Mouse (Mus musculus) heart, postnatal 36 days (tissue): Measurements from ENCODE around the gene Hscb. TPM values are rescaled to one million over a fixed set of nuclear protein-coding genes. Genes with fewer than 3 reads are reported as not detected.
A peak's percentile ranks its signal among the peaks of the same experiment; 100 is the strongest.

ENCODE experiments used
- DNase-seq, 2 experiments: peaks; one replicate each; pipeline ENCODE4 v3.0.0; 2021 to 2022
- intact Hi-C: fragments of 180-260 bp; cut with DNase I; formaldehyde crosslinking; loops from one replicate; pipeline ENCODE4 v1.15.1; 2025
- total RNA-seq, 2 experiments: library from RNA; stranded (reverse); gene quantifications; 2 replicates each; pipeline ENCODE4 v1.2.3; 2021

The Hscb gene
- total RNA-seq, 2 experiments from 2014 or later, result 18.2 to 20.7 TPM

- DNase-seq, result peak; percentile 45 to 60
- intact Hi-C loops, result loop anchor here (5.0 kb wide), 2 partner anchors 49 to 134 kb away; partner anchors contain the start of genes Chek2 and Hscb
Observed at GRCm38 (mm10) chr5:110788684-110789083, 50.9 kb downstream of the Hscb start.

DNA sequence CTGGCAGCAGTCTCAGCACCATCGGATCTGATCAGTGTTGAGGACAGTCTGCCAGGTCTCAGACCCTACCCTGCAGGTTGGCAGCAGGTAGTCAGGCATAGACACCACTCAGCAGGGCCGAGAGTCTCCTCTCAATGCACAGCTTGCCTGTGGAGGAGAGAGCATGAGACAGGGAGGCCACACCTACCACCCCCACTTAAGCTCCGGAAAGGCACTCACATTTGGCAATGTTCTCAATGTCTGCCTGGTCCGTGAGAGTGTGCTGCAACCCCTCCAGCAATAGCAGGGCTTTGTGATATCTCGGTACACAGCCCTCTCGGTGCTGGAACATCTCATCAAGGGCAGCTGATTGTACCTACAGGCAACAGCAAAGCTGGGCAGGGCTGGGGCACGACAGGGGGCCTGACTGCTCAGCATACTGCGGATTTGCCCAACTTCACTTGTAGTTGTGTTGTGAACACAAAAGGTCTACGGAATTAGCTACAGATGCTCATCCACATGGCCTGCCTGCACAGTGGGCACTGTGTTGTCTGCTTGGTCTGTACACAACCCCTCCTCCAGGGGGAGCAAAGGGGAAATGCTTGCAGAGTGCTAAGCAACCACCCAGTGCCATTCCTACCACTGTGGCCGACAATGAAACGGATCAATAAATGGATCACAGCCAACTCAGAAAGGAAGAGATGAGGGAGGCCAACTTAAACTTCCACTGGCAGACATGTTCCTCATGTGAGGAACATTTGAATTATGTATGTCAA lies 53.3 kb downstream of the Hscb start:
- no peak for DNase-seq
- intact Hi-C loops, result loop anchor here (5.0 kb wide), 2 partner anchors 51 to 136 kb away; partner anchors contain the start of genes Chek2 and Hscb

GRCm38 (mm10) chr5:110783150-110783549 lies 56.4 kb downstream of the Hscb start:
- DNase-seq, result no peak
- intact Hi-C loops, result loop anchor here (5.0 kb wide), 2 partner anchors 484 to 544 kb away; no protein-coding TSS in a partner anchor

DNA sequence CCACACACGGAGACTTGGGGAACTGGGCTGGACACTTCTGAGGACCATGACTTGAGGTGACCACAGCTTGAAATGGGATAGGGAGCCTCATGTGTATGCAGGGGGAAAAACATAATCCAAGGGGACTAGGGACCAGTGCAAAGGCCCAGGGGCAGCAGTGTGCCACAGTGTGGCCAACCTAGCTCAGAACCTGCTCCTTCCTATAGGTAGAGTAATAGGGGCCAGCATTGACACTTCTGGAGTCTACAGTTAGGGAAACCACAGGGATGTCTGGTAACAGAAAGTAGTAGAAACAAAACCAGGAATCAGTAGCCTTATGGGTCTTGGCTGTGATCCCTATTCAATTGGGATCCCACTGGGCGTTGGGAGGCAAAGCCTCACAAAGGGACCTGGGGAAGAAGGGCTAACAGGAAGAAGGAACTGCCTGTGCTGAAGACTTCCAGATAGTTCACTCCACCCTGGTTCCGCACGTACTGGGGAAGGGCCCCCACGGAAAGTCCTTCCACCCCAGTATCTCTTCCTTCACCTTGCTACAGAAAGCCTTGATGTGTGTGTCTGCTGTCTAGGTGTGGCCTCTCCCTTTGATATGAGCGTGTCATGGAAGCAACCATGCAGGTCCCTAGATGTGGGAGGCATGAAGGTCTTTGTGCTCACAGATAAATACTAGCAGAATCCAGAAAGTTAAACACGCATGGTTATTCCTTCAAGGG lies 57.9 kb downstream of the Hscb start:
- DNase-seq, result no peak
- intact Hi-C loops, result loop anchor here (2.0 to 5.0 kb wide), 3 partner anchors 25 to 546 kb away; no protein-coding TSS in a partner anchor

DNA sequence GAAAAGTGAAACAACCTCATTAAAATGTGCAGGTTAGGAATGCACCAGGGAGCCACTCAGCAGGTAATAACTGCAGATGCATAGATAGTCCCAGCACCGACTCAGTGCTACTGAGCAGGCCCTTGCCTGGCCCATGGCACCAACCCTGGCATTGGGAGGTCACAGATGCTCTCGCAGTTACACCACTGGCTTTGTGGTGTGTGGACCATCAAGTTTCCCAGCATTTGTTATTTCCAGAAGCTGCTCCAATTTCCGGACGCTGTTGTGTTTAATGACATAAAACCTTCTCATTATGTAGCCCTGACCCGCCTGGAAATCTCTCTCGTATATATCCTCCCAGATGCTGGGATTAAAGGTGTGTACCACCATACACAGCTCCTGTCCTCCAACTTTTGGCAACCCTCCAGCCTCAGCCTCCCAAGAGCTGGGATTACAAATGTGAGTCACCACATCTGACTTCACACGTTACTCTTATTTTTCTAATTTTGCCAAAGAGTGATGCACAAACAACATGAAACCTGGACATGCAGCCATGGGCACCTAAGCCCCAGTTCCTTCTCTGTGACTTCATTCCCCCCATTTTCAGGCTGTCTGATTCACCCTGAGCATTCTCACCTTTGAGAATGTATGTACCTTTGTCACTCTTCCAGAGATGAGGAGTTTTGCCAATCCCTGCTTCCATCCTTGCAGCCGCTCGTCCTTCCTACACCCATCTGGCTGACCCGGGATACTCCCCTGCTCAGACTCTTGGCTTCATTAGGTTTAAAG lies 58.6 kb downstream of the Hscb start:
- intact Hi-C loops, result loop anchor here (2.0 to 5.0 kb wide), 3 partner anchors 26 to 546 kb away; no protein-coding TSS in a partner anchor
- no peak for DNase-seq

- DNase-seq, result peak; percentile 95 to 97
- intact Hi-C loops, result loop anchor here (2.0 to 5.0 kb wide), 3 partner anchors 27 to 547 kb away; no protein-coding TSS in a partner anchor
Observed at GRCm38 (mm10) chr5:110779998-110780760, 59.4 kb downstream of the Hscb start, which contains the start of gene Pus1. Gene Pus1, minus strand, starts transcription at chr5:110780659.

GRCm38 (mm10) chr5:110779276-110779997 lies 60.1 kb downstream of the Hscb start:
- DNase-seq, result no peak
- intact Hi-C loops, result no loop called here

Other genes starting within 250 kb of the Hscb start
- 10 to 100 TPM; 12.8 to 13.5 TPM for gene Noc4l, start 186.4 kb downstream of the Hscb start, total RNA-seq
- 10 to 100 TPM in 1 of 2 experiments, 1 to 10 TPM in 1; 8.2 to 12.0 TPM for gene Ddx51, start 186.3 kb downstream of the Hscb start, total RNA-seq
- 10 to 100 TPM; 30.0 to 38.4 TPM for gene Ep400, start 69.1 kb downstream of the Hscb start, total RNA-seq
- 10 to 100 TPM; 18.8 to 21.9 TPM for gene Pus1, start 59.1 kb downstream of the Hscb start, total RNA-seq
- 10 to 100 TPM; 85.6 to 94.0 TPM for gene Ulk1, start 29.7 kb downstream of the Hscb start, total RNA-seq
- 1 to 10 TPM; 3.3 to 3.4 TPM for gene Chek2, start 202 bp upstream of the Hscb start, total RNA-seq
- 10 to 100 TPM; 13.5 to 15.3 TPM for gene Ttc28, start 40.0 kb upstream of the Hscb start, total RNA-seq